Mouse (Mus musculus): Measurements from ENCODE around the gene Atp6v1e2. TPM values are rescaled to one million over a fixed set of nuclear protein-coding genes. Genes with fewer than 3 reads are reported as not detected.

The Atp6v1e2 gene
- polyA plus RNA-seq, 2 experiments = not detected

- Histone ChIP-seq H3K4me1 (replicated peaks; ENCODE audit: control insufficient read depth in 2 of 2, insufficient read depth in 2 of 2, low read length in 1 of 2) (peaks cover 0 to 9% of the 10 kb centered on the region in 2 experiments; a peak in 2 of 4 replicates), H3K27me3 (ENCODE audit: control insufficient read depth, insufficient read depth, low read length) (no peaks in the 10 kb centered on the region), H3K36me3 (replicated peaks; ENCODE audit: control insufficient read depth, insufficient read depth, low read depth) (no peaks in the 10 kb centered on the region), H3K27ac (no peak overlapping the region), H3K9ac (replicated peaks) (no peak overlapping the region), H3K9me3 (ENCODE audit: control insufficient read depth, low read length) (no peaks in the 10 kb centered on the region), H3K4me3 (ENCODE audit: insufficient read depth in 1 of 2, low read depth in 2 of 2, low read length in 2 of 2) (no peak overlapping the region), H3K4me2 (ENCODE audit: low read depth) (no peak overlapping the region)
- 18% methylated on average over 6 of the region's 6 CpGs for WGBS (ENCODE audit: insufficient replicate concordance)
- TF ChIP-seq EP300 (IDR thresholded peaks at IDR 0.05; ENCODE audit: low read depth) = no peak
- peak; percentile 28; the same call in 1 of the 2 replicates for TF ChIP-seq CTCF (IDR thresholded peaks at IDR 0.05; ENCODE audit: low read depth)
- DNase-seq (ENCODE audit: low read depth in 3 of 3, low spot score in 3 of 3) (no peak), ATAC-seq (ENCODE audit: insufficient read depth) (no peak)
Observed at GRCm38 (mm10) chr17:86906601-86907000, 41.1 kb downstream of the Atp6v1e2 start.

- no peak overlapping the region for H3K27ac ChIP-seq
- peaks cover 0 to 6% of the 10 kb centered on the region in 2 experiments; a peak in 1 of 4 replicates for H3K4me1 ChIP-seq (replicated peaks; ENCODE audit: control insufficient read depth in 2 of 2, insufficient read depth in 2 of 2, low read length in 1 of 2)
- ATAC-seq (ENCODE audit: insufficient read depth) (no peak), DNase-seq (ENCODE audit: low read depth in 3 of 3, low spot score in 3 of 3) (peak; percentile 22 to 35 (median 28))
- no peak overlapping the region for H3K4me2 ChIP-seq (ENCODE audit: low read depth)
- no peaks in the 10 kb centered on the region for H3K9me3 ChIP-seq (ENCODE audit: control insufficient read depth, low read length)
- TF ChIP-seq EP300 (IDR thresholded peaks at IDR 0.05; ENCODE audit: low read depth) = no peak
- TF ChIP-seq CTCF (IDR thresholded peaks at IDR 0.05; ENCODE audit: low read depth) = peak; percentile 78
- no peak overlapping the region for H3K9ac ChIP-seq (replicated peaks)
- no peaks in the 10 kb centered on the region for H3K27me3 ChIP-seq (ENCODE audit: control insufficient read depth, insufficient read depth, low read length)
- no peak overlapping the region for H3K4me3 ChIP-seq (ENCODE audit: insufficient read depth in 1 of 2, low read depth in 2 of 2, low read length in 2 of 2)
- WGBS (ENCODE audit: insufficient replicate concordance) = 3% methylated on average over 9 of the region's 9 CpGs
- no peaks in the 10 kb centered on the region for H3K36me3 ChIP-seq (replicated peaks; ENCODE audit: control insufficient read depth, insufficient read depth, low read depth)
Observed at GRCm38 (mm10) chr17:86906136-86906461, 41.6 kb downstream of the Atp6v1e2 start.

- H3K4me2 ChIP-seq (ENCODE audit: low read depth) = no peak overlapping the region
- no peaks in the 10 kb centered on the region for H3K36me3 ChIP-seq (replicated peaks; ENCODE audit: control insufficient read depth, insufficient read depth, low read depth)
- no peak overlapping the region for H3K4me3 ChIP-seq (ENCODE audit: insufficient read depth in 1 of 2, low read depth in 2 of 2, low read length in 2 of 2)
- no peak overlapping the region for H3K27ac ChIP-seq
- no peaks in the 10 kb centered on the region for H3K27me3 ChIP-seq (ENCODE audit: control insufficient read depth, insufficient read depth, low read length)
- TF ChIP-seq CTCF (IDR thresholded peaks at IDR 0.05; ENCODE audit: low read depth) (peak; percentile 40), EP300 (IDR thresholded peaks at IDR 0.05; ENCODE audit: low read depth) (no peak)
- H3K9me3 ChIP-seq (ENCODE audit: control insufficient read depth, low read length) = no peaks in the 10 kb centered on the region
- H3K4me1 ChIP-seq (replicated peaks; ENCODE audit: control insufficient read depth in 2 of 2, insufficient read depth in 2 of 2, low read length in 1 of 2) = peaks cover 0 to 6% of the 10 kb centered on the region in 2 experiments; a peak in 1 of 4 replicates
- H3K9ac ChIP-seq (replicated peaks) = no peak overlapping the region
- 34% methylated on average over 19 of the region's 19 CpGs for WGBS (ENCODE audit: insufficient replicate concordance)
- no peak for DNase-seq (ENCODE audit: low read depth in 3 of 3, low spot score in 3 of 3)
- no peak for ATAC-seq (ENCODE audit: insufficient read depth)
Observed at GRCm38 (mm10) chr17:86905297-86906135, 42.2 kb downstream of the Atp6v1e2 start.

- H3K9me3 ChIP-seq (ENCODE audit: control insufficient read depth, low read length) = no peaks in the 10 kb centered on the region
- no peak for TF ChIP-seq CTCF (IDR thresholded peaks at IDR 0.05; ENCODE audit: low read depth)
- no peak for TF ChIP-seq EP300 (IDR thresholded peaks at IDR 0.05; ENCODE audit: low read depth)
- no peak overlapping the region for H3K4me3 ChIP-seq (ENCODE audit: insufficient read depth in 1 of 2, low read depth in 2 of 2, low read length in 2 of 2)
- H3K9ac ChIP-seq (replicated peaks) = no peak overlapping the region
- H3K36me3 ChIP-seq (replicated peaks; ENCODE audit: control insufficient read depth, insufficient read depth, low read depth) = no peaks in the 10 kb centered on the region
- WGBS (ENCODE audit: insufficient replicate concordance) = 14% methylated on average over 3 of the region's 3 CpGs
- H3K4me2 ChIP-seq (ENCODE audit: low read depth) = no peak overlapping the region
- H3K27me3 ChIP-seq (ENCODE audit: control insufficient read depth, insufficient read depth, low read length) = no peaks in the 10 kb centered on the region
- peaks cover 0 to 6% of the 10 kb centered on the region in 2 experiments; a peak in 1 of 4 replicates for H3K4me1 ChIP-seq (replicated peaks; ENCODE audit: control insufficient read depth in 2 of 2, insufficient read depth in 2 of 2, low read length in 1 of 2)
- DNase-seq (ENCODE audit: low read depth in 3 of 3, low spot score in 3 of 3) (no peak), ATAC-seq (ENCODE audit: insufficient read depth) (no peak)
- no peak overlapping the region for H3K27ac ChIP-seq
Observed at GRCm38 (mm10) chr17:86904206-86904605, 43.5 kb downstream of the Atp6v1e2 start.

- TF ChIP-seq CTCF (IDR thresholded peaks at IDR 0.05; ENCODE audit: low read depth) (0 out of 2 replicates have a peak, but pooled peaks have one; percentile 9), EP300 (IDR thresholded peaks at IDR 0.05; ENCODE audit: low read depth) (no peak)
- Histone ChIP-seq H3K9me3 (ENCODE audit: control insufficient read depth, low read length) (no peaks in the 10 kb centered on the region), H3K9ac (replicated peaks) (no peak overlapping the region), H3K4me1 (replicated peaks; ENCODE audit: control insufficient read depth in 2 of 2, insufficient read depth in 2 of 2, low read length in 1 of 2) (peaks cover 0 to 6% of the 10 kb centered on the region in 2 experiments; a peak in 1 of 4 replicates), H3K27ac (no peak overlapping the region), H3K27me3 (ENCODE audit: control insufficient read depth, insufficient read depth, low read length) (no peaks in the 10 kb centered on the region), H3K4me2 (ENCODE audit: low read depth) (no peak overlapping the region), H3K36me3 (replicated peaks; ENCODE audit: control insufficient read depth, insufficient read depth, low read depth) (no peaks in the 10 kb centered on the region), H3K4me3 (ENCODE audit: insufficient read depth in 1 of 2, low read depth in 2 of 2, low read length in 2 of 2) (no peak overlapping the region)
- ATAC-seq (ENCODE audit: insufficient read depth) = no peak
- DNase-seq (ENCODE audit: low read depth in 3 of 3, low spot score in 3 of 3) = no peak
- 11% methylated on average over 7 of the region's 7 CpGs for whole genome bisulfite sequencing (ENCODE audit: insufficient replicate concordance)
Observed at GRCm38 (mm10) chr17:86903596-86903995, 44.1 kb downstream of the Atp6v1e2 start.

Data from liver, embryonic 14.5 days (tissue).